27 mouse cellular contexts compared by ENCODE assay signal in genomic region chr19:14547871-14548270, GRCm38 (mm10). TPM values are rescaled to one million over a fixed set of nuclear protein-coding genes. Genes with fewer than 3 reads are reported as not detected.
DNase-seq lines count a peak whose midpoint lies in the region; ATAC-seq and TF ChIP-seq lines count a peak whose summit lies in the region.
"Had no signal": no experiment of that assay in that cellular context is flagged by ENCODE, and none has a peak within 500 bp of the region (broad histone marks: within the 10 kb centered on the region; RNA-seq: fewer than 3 reads in every experiment).

No protein-coding gene starts in this region.

- intact Hi-C loops in heart, adult 2 months (cut with DNase I): no loop called here
- intact Hi-C loops in left cerebral cortex, postnatal 25 days (cut with DNase I): no loop called here

- no peak overlapping the region for H3K27ac ChIP-seq in intestine, embryonic 16.5 days (ENCODE audit: low read length)
- 0 out of 2 replicates have a peak overlapping the region, but pooled peaks have one; percentile 9 for H3K27ac ChIP-seq in stomach, embryonic 16.5 days (ENCODE audit: low read length)
- H3K27ac ChIP-seq in midbrain, postnatal 0 days (ENCODE audit: low read depth, low read length): no peak overlapping the region
- H3K27ac ChIP-seq in heart, adult 2 months: no peak overlapping the region
- H3K27ac ChIP-seq: forebrain, embryonic 10.5 days; forebrain, embryonic 13.5 days; hindbrain, embryonic 10.5 days; hindbrain, embryonic 13.5 days had no signal

- H3K9ac ChIP-seq in intestine, embryonic 16.5 days (ENCODE audit: low read depth, low read length): no peak overlapping the region
- no peak overlapping the region for H3K9ac ChIP-seq in stomach, embryonic 16.5 days (ENCODE audit: low read length)
- no peak overlapping the region for H3K9ac ChIP-seq in midbrain, postnatal 0 days (replicated peaks; ENCODE audit: low read length, poor library complexity, severe bottlenecking)
- H3K9ac ChIP-seq in heart, adult 2 months (ENCODE audit: low read depth, low read length): no peak overlapping the region
- H3K9ac ChIP-seq: forebrain, embryonic 13.5 days; hindbrain, embryonic 13.5 days had no signal

- no peaks in the 10 kb centered on the region for H3K27me3 ChIP-seq in intestine, embryonic 16.5 days (replicated peaks; ENCODE audit: control insufficient read depth, insufficient read depth, low read length)
- H3K27me3 ChIP-seq in stomach, embryonic 16.5 days (ENCODE audit: control insufficient read depth, insufficient read depth, low read length): no peaks in the 10 kb centered on the region
- H3K27me3 ChIP-seq in midbrain, postnatal 0 days (ENCODE audit: insufficient read depth, low read length): no peaks in the 10 kb centered on the region
- no peaks in the 10 kb centered on the region for H3K27me3 ChIP-seq in heart, adult 2 months (ENCODE audit: control insufficient read depth, insufficient read depth, low read length)
- H3K27me3 ChIP-seq: CH12.LX; forebrain, embryonic 13.5 days; hindbrain, embryonic 13.5 days; Patski had no signal

- no peaks in the 10 kb centered on the region for H3K79me2 ChIP-seq in heart, adult 2 months (replicated peaks; ENCODE audit: control insufficient read depth, insufficient read depth, low read length)

- H3K9me3 ChIP-seq in intestine, embryonic 16.5 days (ENCODE audit: control insufficient read depth, low read length): no peaks in the 10 kb centered on the region
- no peaks in the 10 kb centered on the region for H3K9me3 ChIP-seq in stomach, embryonic 16.5 days (replicated peaks; ENCODE audit: control insufficient read depth, low read length)
- H3K9me3 ChIP-seq in midbrain, postnatal 0 days (ENCODE audit: low read length): no peaks in the 10 kb centered on the region
- H3K9me3 ChIP-seq: forebrain, embryonic 10.5 days; forebrain, embryonic 13.5 days; G1E; hindbrain, embryonic 10.5 days; hindbrain, embryonic 13.5 days had no signal

- no peak for TF ChIP-seq POLR2A in heart, adult 2 months (IDR thresholded peaks at IDR 0.05; ENCODE audit: insufficient read depth, low read depth, low read length)

- H3K36me3 ChIP-seq in intestine, embryonic 16.5 days (ENCODE audit: control insufficient read depth, insufficient read depth, low read length): no peaks in the 10 kb centered on the region
- H3K36me3 ChIP-seq in stomach, embryonic 16.5 days (ENCODE audit: control insufficient read depth, insufficient read depth, low read length): no peaks in the 10 kb centered on the region
- no peaks in the 10 kb centered on the region for H3K36me3 ChIP-seq in midbrain, postnatal 0 days (ENCODE audit: insufficient read depth, low read length)
- H3K36me3 ChIP-seq in heart, adult 2 months (ENCODE audit: control insufficient read depth, insufficient read depth, low read length): no peaks in the 10 kb centered on the region
- H3K36me3 ChIP-seq: hindbrain, embryonic 10.5 days; hindbrain, embryonic 13.5 days had no signal

- 82% methylated on average over 3 of the region's 3 CpGs for WGBS in intestine, embryonic 16.5 days
- WGBS in stomach, embryonic 16.5 days: 73% methylated on average over 3 of the region's 3 CpGs
- 86% methylated on average over 3 of the region's 3 CpGs for WGBS in midbrain, postnatal 0 days
- 71% methylated on average over 3 of the region's 3 CpGs for WGBS in heart, adult 2 months

- peak; percentile 20 to 39 for DNase-seq in lung, adult 18-20 months
- no peak for DNase-seq in lung, postnatal 10 days
- DNase-seq in lung, postnatal 25 days (ENCODE audit: low spot score): peak; percentile 13
- DNase-seq in midbrain, postnatal 0 days (ENCODE audit: low spot score): no peak
- DNase-seq in heart, adult 2 months: no peak
- DNase-seq in left cerebral cortex, postnatal 25 days (ENCODE audit: low spot score in 2 of 2): no peak
- DNase-seq: adrenal gland, postnatal 10 days; adrenal gland, postnatal 36 days; B cell, adult 2 months; cerebellum, adult 18-20 months; cerebellum, adult 9-10 months; cerebellum, postnatal 14 days; gastrocnemius, postnatal 10 days; gastrocnemius, postnatal 36 days; heart, postnatal 36 days had no signal

- no peak for TF ChIP-seq CTCF in midbrain, postnatal 0 days (IDR thresholded peaks at IDR 0.05)
- TF ChIP-seq CTCF in heart, adult 2 months (IDR thresholded peaks at IDR 0.05): no peak

- ATAC-seq in intestine, embryonic 16.5 days: peak; percentile 72; the same call in 1 of the 2 replicates
- ATAC-seq in stomach, embryonic 16.5 days (ENCODE audit: insufficient read depth, low FRiP score): no peak
- no peak for ATAC-seq in midbrain, postnatal 0 days (ENCODE audit: low FRiP score)
- ATAC-seq: forebrain, embryonic 13.5 days; forebrain, embryonic 16.5 days; hindbrain, embryonic 16.5 days; Patski had no signal

- H3K4me2 ChIP-seq in intestine, embryonic 16.5 days (ENCODE audit: low read depth, low read length): no peak overlapping the region
- no peak overlapping the region for H3K4me2 ChIP-seq in stomach, embryonic 16.5 days (ENCODE audit: low read depth, low read length)
- H3K4me2 ChIP-seq in midbrain, postnatal 0 days (ENCODE audit: low read depth, low read length, poor library complexity, severe bottlenecking): no peak overlapping the region
- H3K4me2 ChIP-seq: forebrain, embryonic 13.5 days; heart, embryonic 11.5 days; hindbrain, embryonic 13.5 days had no signal

- TF ChIP-seq EP300 in heart, adult 2 months (IDR thresholded peaks at IDR 0.05; ENCODE audit: insufficient read depth, low read depth, low read length): no peak

- H3K4me1 ChIP-seq in intestine, embryonic 16.5 days (ENCODE audit: control insufficient read depth, insufficient read depth, low read length): no peaks in the 10 kb centered on the region
- no peaks in the 10 kb centered on the region for H3K4me1 ChIP-seq in stomach, embryonic 16.5 days (ENCODE audit: control insufficient read depth, insufficient read depth, low read length)
- H3K4me1 ChIP-seq in midbrain, postnatal 0 days (ENCODE audit: insufficient read depth, low read length): no peaks in the 10 kb centered on the region
- no peaks in the 10 kb centered on the region; the same call in 1 of the 2 replicates for H3K4me1 ChIP-seq in heart, adult 2 months (ENCODE audit: control insufficient read depth, insufficient read depth, low read length)

- H3K4me3 ChIP-seq in intestine, embryonic 16.5 days (ENCODE audit: low read length): no peak overlapping the region
- H3K4me3 ChIP-seq in stomach, embryonic 16.5 days (replicated peaks; ENCODE audit: low read length): no peak overlapping the region
- no peak overlapping the region for H3K4me3 ChIP-seq in midbrain, postnatal 0 days (ENCODE audit: low read depth, low read length)
- H3K4me3 ChIP-seq in heart, adult 2 months: no peak overlapping the region
- H3K4me3 ChIP-seq: forebrain, embryonic 10.5 days; forebrain, embryonic 13.5 days; hindbrain, embryonic 10.5 days; hindbrain, embryonic 13.5 days had no signal

RNA-seq across cellular contexts. Expression of gene Tle4, which starts 50.0 kb away (rescaled TPM):
- polyA plus RNA-seq in intestine, embryonic 16.5 days (2015; fragmentation: Nextera tagmentation; extraction: Ambion mirVana): 11.5 and 13.1 TPM in 2 replicates
- polyA plus RNA-seq in stomach, embryonic 16.5 days (2015; fragmentation: Nextera tagmentation; extraction: Ambion mirVana): 10.6 and 10.9 TPM in 2 replicates
- total RNA-seq in midbrain, postnatal 0 days (2014; rRNA removed): 54.6 and 69.8 TPM in 2 replicates
- polyA plus RNA-seq in midbrain, postnatal 0 days (2015; fragmentation: Nextera tagmentation; extraction: Ambion mirVana): 20.4 and 21.4 TPM in 2 replicates
- total RNA-seq in heart, adult 2 months (2021): 10 to 100 TPM in 1 of 2 experiments, 1 to 10 TPM in 1; 8.5 to 10.3 TPM
- polyA plus RNA-seq in heart, adult 2 months (2012; rRNA removed): 5.8 and 7.8 TPM in 2 replicates
- total RNA-seq in left cerebral cortex, postnatal 25 days (2021): 10 to 100 TPM; 39.6 to 41.5 TPM

Comparison
In these comparisons a context has a peak if more than half of its experiments do, and no peak if none do; other contexts are left out.
1. DNase-seq: peak in lung, adult 18-20 months (2 of 2) and lung, postnatal 25 days (single experiment); none in lung, postnatal 10 days (single experiment), midbrain, postnatal 0 days (single experiment), heart, adult 2 months (0 of 2) and left cerebral cortex, postnatal 25 days (0 of 2).